Mouse (Mus musculus): ENCODE results near the gene Ltb4r1.
A peak's percentile ranks its signal among the peaks of the same experiment; 100 is the strongest.

DNA sequence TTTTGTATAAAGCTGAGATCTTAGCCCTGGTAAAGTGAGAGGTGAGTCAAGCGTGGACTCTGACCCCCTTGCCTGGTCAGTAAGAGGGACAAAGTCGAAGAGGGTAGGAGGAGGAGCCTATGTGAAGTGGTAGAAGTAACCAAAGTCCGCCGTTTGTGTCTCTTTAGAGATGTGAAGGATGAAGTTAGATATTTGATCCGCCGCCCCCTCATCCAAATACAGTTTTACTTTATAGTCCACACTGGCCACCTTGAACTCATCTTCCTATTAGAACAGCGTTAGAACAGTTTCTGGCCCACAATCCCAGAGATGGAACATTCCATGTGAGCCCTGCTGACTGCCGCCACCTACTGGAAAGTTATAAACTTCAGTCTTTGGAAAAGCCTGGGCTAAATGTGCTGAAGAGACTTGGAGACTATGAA, 7.4 kb upstream of the Ltb4r1 start, which contains the start of gene Cideb:
- TF ChIP-seq CTCF (conservative IDR thresholded peaks at IDR 0.05 in 1 of 2, IDR thresholded peaks at IDR 0.05 in 1 of 2; ENCODE audit: low read depth in 2 of 2, low read length in 2 of 2), result peak in 1 of 2 experiments; percentile 74; a peak in 2 of 4 replicates
- TF ChIP-seq POLR2A (IDR thresholded peaks at IDR 0.05; ENCODE audit: low read depth, low read length), result no peak
- TF ChIP-seq RAD21 (IDR thresholded peaks at IDR 0.05; ENCODE audit: low read depth, low read length), result peak; percentile 51
- no peak for TF ChIP-seq ZKSCAN1 (IDR thresholded peaks at IDR 0.05; ENCODE audit: borderline replicate concordance, low read depth, low read length)
- no peak for TF ChIP-seq CHD1 (IDR thresholded peaks at IDR 0.05; ENCODE audit: low read depth, low read length)
- no peak for TF ChIP-seq CHD2 (IDR thresholded peaks at IDR 0.05; ENCODE audit: low read length)
- TF ChIP-seq USF1 (IDR thresholded peaks at IDR 0.05; ENCODE audit: low read depth, low read length), result no peak
- no peak for TF ChIP-seq MAX (IDR thresholded peaks at IDR 0.05; ENCODE audit: low read length)
- no peak for TF ChIP-seq ELF1 (IDR thresholded peaks at IDR 0.05; ENCODE audit: low read depth, low read length)
- no peak for TF ChIP-seq JUN (IDR thresholded peaks at IDR 0.05; ENCODE audit: insufficient read depth, low read depth, low read length)
- TF ChIP-seq HCFC1 (IDR thresholded peaks at IDR 0.05; ENCODE audit: low read depth, low read length), result no peak
- TF ChIP-seq POLR2AphosphoS2 (IDR thresholded peaks at IDR 0.05; ENCODE audit: low read depth, low read length), result no peak
- TF ChIP-seq EP300 (IDR thresholded peaks at IDR 0.05; ENCODE audit: low read length), result no peak
- no peak for TF ChIP-seq NRF1 (IDR thresholded peaks at IDR 0.05; ENCODE audit: low read depth, low read length)

Measured in CH12.LX (cell line).